Mouse (Mus musculus): ENCODE measurements around the gene 4921507P07Rik.
"Not testable (repeated sequence)": the region's sequence is repeated elsewhere in the genome, so short reads cannot be mapped to it uniquely, and the experiment has no call there.

Gene 4921507P07Rik

GRCm38 (mm10) chr6:50558877-50559276 lies 37.6 kb downstream of the 4921507P07Rik start:
- DNase-seq (ENCODE audit: low spot score in 2 of 2) = no peak

GRCm38 (mm10) chr6:50557566-50557965 lies 38.9 kb downstream of the 4921507P07Rik start:
- DNase-seq (ENCODE audit: low spot score in 2 of 2) = no peak

DNA sequence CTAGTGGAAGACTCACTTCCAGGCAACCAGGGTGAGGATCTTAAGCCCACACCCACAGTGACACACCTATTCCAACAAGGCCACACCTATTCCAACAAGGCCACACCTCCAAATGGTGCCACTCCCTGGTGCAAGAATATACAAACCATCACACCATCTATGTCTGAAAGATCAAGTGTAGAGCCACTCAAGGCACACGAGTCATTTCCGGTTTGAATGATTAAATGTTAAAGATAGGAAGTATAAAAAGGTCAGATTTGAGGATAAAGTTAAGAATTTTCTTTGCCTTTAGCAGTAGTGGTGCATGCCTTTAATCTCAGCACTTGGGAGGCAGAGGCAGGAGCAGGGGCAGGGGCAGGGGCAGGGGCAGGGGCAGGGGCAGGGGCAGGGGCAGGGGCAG lies 42.2 kb downstream of the 4921507P07Rik start:
- DNase-seq (ENCODE audit: low spot score in 2 of 2) = not testable (repeated sequence)

GRCm38 (mm10) chr6:50552881-50553518 lies 43.4 kb downstream of the 4921507P07Rik start:
- DNase-seq (ENCODE audit: low spot score in 2 of 2) = no peak

DNA sequence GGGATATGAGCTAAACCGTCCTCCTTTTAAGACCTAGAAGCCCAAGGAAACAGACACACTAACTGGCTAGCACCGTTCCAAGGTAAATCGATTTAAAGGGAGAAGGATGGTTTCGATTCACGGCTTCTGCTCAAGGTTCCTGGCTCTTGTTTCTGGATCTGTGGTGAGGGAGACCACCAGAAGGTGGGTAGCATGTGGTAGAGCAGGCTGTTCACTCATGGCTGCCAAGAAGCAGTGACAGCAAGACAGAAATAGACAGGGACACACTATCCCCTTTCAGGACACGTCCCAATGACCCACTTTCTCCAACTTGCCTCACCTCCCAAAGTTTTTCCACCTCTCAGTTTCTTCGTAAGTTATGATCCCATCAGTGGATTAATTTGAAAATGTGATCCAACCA lies 46.6 kb downstream of the 4921507P07Rik start:
- no peak for DNase-seq (ENCODE audit: low spot score in 2 of 2)

GRCm38 (mm10) chr6:50549051-50549450 lies 47.4 kb downstream of the 4921507P07Rik start:
- no peak for DNase-seq (ENCODE audit: low spot score in 2 of 2)

- no peak for DNase-seq (ENCODE audit: low spot score in 2 of 2)
These were observed 50.9 kb downstream of the 4921507P07Rik start for GRCm38 (mm10) chr6:50545412-50546043.

DNA sequence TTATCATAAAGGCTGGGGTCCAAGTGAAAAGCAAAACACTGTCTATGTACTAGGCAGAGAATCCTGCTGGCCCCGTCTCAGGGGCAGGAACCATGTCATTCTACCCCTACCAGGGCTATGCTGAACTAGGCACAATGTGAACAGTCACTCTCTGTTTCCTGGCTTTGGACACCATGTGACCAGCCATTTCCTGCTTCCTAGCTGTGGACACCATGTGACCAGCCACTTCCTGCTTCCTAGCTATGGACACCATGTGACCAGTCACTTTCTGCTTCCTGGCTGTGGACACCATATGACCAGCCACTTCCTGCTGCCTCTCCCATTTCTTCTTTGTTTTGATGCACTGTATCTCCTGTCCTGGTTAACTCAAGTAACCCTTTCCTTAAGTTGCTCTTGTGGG lies 53.9 kb downstream of the 4921507P07Rik start:
- DNase-seq (ENCODE audit: low spot score in 2 of 2) = no peak

DNA sequence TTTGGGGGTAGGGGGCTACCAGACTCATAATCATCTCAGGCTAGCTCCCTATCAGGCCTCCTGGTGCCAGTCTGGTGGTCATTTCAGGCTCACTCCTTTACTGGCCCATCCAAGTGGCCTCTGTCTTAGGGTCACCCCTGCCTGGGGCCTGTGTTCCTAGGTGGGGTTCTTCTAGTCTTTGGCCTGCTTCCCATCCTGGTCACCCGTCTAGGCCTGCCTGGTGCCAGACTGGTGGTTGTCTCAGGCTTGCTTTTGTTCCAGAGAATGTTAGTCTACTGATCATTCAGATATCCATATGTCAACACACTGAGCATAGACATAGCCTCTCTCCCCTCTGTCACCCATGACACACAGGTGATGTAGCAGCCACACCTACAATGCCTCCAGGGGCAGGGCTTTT lies 56.8 kb downstream of the 4921507P07Rik start:
- DNase-seq (ENCODE audit: low spot score in 2 of 2) = peak in 1 of 2 experiments; percentile 70

DNA sequence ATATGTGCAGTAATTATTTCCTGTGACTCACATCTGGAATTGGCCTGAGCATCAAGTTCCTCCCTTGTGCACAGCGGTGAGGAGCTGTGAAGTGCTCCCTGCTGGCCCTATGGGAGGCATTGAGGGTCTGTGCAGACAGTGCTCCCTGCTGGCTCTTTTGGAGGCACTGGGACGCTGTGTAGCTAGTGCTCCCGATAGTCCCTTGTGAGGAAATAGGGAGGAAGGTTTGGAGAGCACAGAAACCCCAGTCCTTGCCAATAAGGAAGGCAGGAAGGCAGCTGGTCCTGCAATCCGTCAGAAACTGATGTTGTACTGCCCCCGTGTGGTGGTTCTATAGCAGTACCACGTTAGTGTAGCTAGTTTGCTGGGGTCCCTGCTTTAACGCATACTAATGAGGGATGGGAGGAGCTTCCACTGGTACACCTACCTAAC lies 60.0 kb downstream of the 4921507P07Rik start:
- DNase-seq (ENCODE audit: low spot score in 2 of 2) = peak; percentile 58 to 60

GRCm38 (mm10) chr6:50535346-50535745 lies 61.1 kb downstream of the 4921507P07Rik start:
- no peak for DNase-seq (ENCODE audit: low spot score in 2 of 2)

GRCm38 (mm10) chr6:50531920-50532319 lies 64.5 kb downstream of the 4921507P07Rik start:
- DNase-seq (ENCODE audit: low spot score in 2 of 2) = no peak

DNA sequence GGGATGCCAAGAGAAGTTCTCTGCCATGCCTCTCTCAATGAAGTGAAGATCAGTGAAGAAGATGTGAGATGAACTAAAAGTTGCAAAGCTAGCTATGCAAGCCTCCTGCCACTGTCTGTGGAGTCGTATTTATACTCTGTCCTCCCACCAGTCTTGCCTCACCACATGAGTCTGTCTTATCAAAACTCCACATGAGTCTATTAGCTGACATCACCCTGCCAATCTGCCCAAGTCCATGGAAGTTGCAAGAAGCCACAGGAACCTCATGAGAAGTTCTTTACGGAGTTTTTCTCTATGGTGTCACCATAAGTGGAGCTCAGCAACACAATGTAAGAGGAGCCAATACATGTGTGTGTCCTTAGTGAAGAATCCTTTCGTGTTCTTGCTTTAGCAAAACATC lies 65.4 kb downstream of the 4921507P07Rik start:
- DNase-seq (ENCODE audit: low spot score in 2 of 2) = no peak

- DNase-seq (ENCODE audit: low spot score in 2 of 2) = no peak
These were observed 67.2 kb downstream of the 4921507P07Rik start for GRCm38 (mm10) chr6:50529194-50529593.

DNA sequence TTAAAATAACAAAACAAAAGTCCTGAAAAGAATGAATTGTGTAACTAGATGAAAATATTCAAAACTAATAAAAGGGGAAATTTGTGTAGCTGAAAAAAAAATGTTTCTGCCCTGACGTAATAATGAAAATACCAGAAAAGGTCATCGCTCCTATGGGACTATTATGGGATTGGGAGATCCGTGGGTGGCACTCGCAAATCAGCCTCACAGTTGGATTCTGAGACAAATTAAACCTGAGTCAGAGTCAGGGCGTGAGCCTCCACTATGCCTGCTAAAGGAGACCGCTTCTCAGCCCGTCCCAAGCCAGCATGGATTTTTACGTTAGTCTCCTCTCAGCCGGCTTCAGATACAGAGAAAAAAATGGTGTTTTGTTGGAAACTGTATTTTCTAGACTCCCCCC lies 69.0 kb downstream of the 4921507P07Rik start:
- DNase-seq (ENCODE audit: low spot score in 2 of 2) = no peak

DNA sequence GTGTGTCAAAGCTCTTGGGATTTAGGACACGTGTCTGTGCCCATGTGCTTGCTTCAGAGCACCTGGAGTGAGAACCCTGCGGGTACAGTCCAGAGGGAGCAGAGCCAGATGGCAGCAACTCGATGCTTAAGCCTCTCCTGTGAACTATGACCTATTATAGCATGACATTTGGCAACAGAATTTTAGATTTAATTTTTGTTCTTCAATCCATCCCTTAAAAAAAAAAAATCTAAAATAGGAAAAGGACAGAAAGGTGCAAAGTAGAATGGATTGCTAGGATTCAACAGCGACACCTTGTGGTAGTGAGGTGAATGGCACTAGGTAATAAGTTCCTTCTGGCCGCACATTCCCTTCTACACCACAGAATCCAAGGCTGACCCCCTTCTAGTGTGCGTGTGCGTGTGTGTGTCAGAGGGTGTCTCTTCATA lies 69.8 kb downstream of the 4921507P07Rik start:
- peak in 1 of 2 experiments; percentile 38 for DNase-seq (ENCODE audit: low spot score in 2 of 2)

GRCm38 (mm10) chr6:50525846-50526245 lies 70.6 kb downstream of the 4921507P07Rik start:
- DNase-seq (ENCODE audit: low spot score in 2 of 2) = no peak

DNA sequence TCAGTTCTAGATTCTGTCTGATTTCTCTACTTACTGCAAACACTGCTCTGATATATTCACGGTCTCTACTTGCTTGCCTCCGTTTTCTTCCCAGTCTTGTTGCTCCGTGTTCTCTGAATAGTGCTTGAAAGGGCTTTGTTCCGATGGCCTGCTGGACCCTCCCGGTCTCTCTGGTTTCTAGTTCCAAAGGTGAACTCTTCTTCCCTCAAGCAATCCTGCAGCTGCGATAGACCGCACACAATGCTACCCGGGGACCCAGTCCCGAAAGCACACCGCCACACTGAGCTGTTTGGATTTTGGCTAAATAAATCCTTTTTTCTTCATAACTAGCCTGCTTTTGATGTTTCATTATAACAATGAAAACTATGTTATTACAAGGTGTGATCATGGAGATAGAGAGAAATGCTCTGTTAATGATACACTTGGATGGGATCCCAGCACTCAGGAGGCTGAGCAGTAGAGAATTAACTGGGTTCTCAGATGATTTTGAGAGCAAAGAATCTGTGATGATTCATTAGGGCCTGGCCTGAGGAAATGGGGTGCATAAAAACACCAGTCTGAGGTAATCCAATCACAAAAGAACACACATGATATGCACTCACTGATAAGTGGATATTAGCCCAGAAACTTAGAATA lies 72.1 kb downstream of the 4921507P07Rik start:
- DNase-seq (ENCODE audit: low spot score in 2 of 2) = no peak
